Mouse (Mus musculus): ENCODE measurements around the gene Tspan5. TPM values are rescaled to one million over a fixed set of nuclear protein-coding genes. Genes with fewer than 3 reads are reported as not detected.

Gene Tspan5
- polyA plus RNA-seq, 1 experiment, result 52.0 TPM

DNA sequence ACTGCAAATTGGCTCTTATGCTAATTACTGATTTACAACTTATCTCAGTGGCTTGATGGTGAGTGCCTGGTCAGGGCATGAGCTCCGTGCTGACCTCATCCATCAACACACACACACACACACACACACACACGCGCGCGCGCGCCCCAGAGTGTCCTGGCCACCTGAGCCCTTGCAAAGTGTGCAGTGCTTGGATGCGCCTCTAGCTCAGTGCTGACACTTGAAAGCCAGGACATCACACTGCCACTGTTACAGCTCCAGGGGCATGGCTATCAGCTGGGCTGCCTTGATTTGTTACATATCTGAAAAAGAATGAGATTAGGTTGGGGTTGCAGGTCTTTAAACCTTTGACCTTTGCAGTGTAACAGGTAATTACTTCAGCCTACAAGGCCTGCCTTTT is 109.9 kb downstream of the Tspan5 start:
- no peak overlapping the region for H3K4me3 ChIP-seq (ENCODE audit: insufficient read depth, low read length)
- H3K27ac ChIP-seq (ENCODE audit: insufficient read depth, low read length), result no peak overlapping the region
- peaks cover 22% of the 10 kb centered on the region for H3K4me1 ChIP-seq (ENCODE audit: control insufficient read depth, insufficient read depth, low read length)
- TF ChIP-seq POLR2A (IDR thresholded peaks at IDR 0.05; ENCODE audit: low read depth, low read length), result no peak
- TF ChIP-seq CTCF (IDR thresholded peaks at IDR 0.05; ENCODE audit: borderline replicate concordance, insufficient read depth, low read length), result no peak

DNA sequence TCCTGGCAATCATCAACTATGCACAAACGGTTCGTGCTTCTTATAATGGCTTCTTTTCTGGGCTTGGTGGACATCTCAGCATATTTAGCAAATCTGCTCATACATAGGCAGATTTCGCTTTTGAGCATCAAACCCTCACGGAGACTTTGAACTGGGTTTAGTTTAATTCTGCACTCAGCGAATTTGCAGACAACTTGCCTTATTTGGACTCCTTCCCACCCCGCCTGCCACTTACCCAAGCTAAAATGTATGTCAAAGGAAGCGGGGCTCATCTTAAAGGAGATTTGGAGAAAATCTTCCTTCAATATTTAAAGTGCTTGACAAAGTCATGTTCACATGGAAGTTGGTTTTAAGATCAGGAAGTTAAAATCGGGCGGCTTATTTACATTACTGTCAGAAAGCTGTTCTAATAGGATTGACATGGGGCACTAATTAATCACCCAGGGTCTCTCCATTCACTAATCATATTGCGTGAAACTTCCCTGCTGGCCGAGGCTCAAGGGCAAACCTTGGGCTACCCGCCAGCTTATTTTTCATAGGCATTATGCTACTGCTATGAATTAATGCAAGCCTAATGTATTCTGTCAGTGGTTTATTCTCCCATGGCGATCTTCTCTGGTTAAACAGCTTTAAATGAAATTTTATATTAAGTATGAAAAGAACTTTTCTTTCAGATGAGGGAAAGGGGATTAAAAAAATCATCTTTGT is 111.1 kb downstream of the Tspan5 start:
- TF ChIP-seq CTCF (IDR thresholded peaks at IDR 0.05; ENCODE audit: borderline replicate concordance, insufficient read depth, low read length) (no peak), POLR2A (IDR thresholded peaks at IDR 0.05; ENCODE audit: low read depth, low read length) (no peak)
- H3K4me1 ChIP-seq (ENCODE audit: control insufficient read depth, insufficient read depth, low read length), result peaks cover 20% of the 10 kb centered on the region
- H3K4me3 ChIP-seq (ENCODE audit: insufficient read depth, low read length), result no peak overlapping the region

DNA sequence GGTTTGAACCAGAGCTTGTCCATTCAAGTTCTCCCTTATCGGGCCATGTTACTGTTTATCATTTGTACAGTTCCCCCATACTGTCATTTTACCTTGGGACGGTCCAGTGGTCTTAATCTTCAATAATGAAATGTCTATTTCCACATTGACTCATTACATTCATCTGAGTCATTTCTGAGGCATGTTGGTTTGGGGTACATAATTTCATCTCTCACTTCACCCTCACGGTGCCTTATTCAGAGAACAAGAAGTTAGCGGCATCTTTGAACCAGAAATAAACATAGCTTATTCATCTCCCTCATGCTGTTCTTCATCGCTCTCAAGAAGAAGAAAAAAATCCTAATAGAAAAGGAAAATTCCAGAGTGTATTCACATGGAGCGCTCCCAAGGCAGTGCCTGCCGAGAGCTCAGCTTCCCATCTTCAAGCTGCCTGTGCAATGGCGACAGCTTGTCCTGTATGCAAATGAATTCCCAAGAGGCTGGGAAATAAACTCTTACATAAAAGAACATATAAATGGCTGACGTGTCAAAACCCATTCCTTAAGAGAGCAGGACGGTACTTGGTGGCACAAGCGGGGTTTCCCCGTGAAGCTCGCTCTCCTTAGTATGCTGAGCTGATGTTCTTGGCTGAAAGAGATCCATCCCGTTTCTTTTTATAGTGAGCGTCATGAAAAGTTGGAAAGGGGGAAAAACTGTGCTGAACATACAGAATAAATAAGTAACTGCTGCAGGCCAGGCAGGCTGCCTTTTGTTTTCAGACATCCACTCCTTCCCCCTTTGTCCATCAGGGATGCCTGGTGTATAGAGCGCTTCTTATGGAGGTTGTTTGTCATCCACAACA is 112.2 kb downstream of the Tspan5 start:
- Histone ChIP-seq H3K27ac (ENCODE audit: insufficient read depth, low read length) (peak overlapping the region; percentile 36), H3K4me1 (ENCODE audit: control insufficient read depth, insufficient read depth, low read length) (peaks cover 18% of the 10 kb centered on the region), H3K4me3 (ENCODE audit: insufficient read depth, low read length) (no peak overlapping the region)
- TF ChIP-seq POLR2A (IDR thresholded peaks at IDR 0.05; ENCODE audit: low read depth, low read length) (no peak), CTCF (IDR thresholded peaks at IDR 0.05; ENCODE audit: borderline replicate concordance, insufficient read depth, low read length) (no peak)

More for the DNA sequence above, 111.1 kb downstream of the Tspan5 start:
- peak overlapping the region; percentile 55 for H3K27ac ChIP-seq (ENCODE audit: insufficient read depth, low read length)

DNA sequence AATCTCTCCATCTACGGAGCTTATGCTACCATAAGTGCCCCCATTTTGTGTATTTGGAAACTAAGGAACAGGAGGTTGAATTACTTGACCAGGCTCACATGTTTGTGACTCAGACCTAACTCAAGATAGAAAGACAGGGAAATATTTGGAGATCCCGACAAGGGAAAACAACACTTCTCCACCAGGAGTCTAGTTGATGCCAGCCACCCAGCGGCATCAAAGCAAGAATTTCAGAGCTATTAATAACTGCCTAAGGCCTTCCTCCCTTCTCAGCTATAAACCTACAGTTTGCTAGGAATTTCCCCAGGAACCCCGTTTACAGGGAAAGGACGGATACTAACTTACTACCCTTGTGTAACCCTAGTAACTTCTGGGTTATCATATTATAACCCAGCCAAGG is 113.4 kb downstream of the Tspan5 start:
- no peak overlapping the region for H3K27ac ChIP-seq (ENCODE audit: insufficient read depth, low read length)
- H3K4me3 ChIP-seq (ENCODE audit: insufficient read depth, low read length), result no peak overlapping the region
- peaks cover 18% of the 10 kb centered on the region for H3K4me1 ChIP-seq (ENCODE audit: control insufficient read depth, insufficient read depth, low read length)
- TF ChIP-seq CTCF (IDR thresholded peaks at IDR 0.05; ENCODE audit: borderline replicate concordance, insufficient read depth, low read length) (no peak), POLR2A (IDR thresholded peaks at IDR 0.05; ENCODE audit: low read depth, low read length) (no peak)

DNA sequence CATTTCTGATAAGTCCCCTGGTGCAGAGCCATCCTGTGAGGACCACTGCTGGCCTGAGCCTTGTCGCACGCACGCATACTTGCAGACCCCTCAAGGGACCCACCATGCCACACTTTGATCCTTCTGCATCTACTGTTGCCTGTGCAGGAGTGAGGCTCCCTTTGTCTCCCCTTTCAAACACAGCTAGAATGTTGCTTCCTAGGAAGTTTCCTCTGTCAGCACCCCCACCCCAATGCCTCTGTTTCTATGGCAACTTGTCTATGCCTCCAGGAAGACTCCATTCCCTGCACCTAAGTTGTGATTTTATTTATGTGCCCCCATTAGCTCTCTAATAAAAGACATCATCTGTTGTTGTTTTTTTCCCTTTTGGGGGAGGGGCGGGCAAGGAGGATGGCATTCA is 115.0 kb downstream of the Tspan5 start:
- H3K4me3 ChIP-seq (ENCODE audit: insufficient read depth, low read length), result no peak overlapping the region
- peaks cover 16% of the 10 kb centered on the region for H3K4me1 ChIP-seq (ENCODE audit: control insufficient read depth, insufficient read depth, low read length)
- H3K27ac ChIP-seq (ENCODE audit: insufficient read depth, low read length), result no peak overlapping the region
- TF ChIP-seq POLR2A (IDR thresholded peaks at IDR 0.05; ENCODE audit: low read depth, low read length) (no peak), CTCF (IDR thresholded peaks at IDR 0.05; ENCODE audit: borderline replicate concordance, insufficient read depth, low read length) (no peak)

DNA sequence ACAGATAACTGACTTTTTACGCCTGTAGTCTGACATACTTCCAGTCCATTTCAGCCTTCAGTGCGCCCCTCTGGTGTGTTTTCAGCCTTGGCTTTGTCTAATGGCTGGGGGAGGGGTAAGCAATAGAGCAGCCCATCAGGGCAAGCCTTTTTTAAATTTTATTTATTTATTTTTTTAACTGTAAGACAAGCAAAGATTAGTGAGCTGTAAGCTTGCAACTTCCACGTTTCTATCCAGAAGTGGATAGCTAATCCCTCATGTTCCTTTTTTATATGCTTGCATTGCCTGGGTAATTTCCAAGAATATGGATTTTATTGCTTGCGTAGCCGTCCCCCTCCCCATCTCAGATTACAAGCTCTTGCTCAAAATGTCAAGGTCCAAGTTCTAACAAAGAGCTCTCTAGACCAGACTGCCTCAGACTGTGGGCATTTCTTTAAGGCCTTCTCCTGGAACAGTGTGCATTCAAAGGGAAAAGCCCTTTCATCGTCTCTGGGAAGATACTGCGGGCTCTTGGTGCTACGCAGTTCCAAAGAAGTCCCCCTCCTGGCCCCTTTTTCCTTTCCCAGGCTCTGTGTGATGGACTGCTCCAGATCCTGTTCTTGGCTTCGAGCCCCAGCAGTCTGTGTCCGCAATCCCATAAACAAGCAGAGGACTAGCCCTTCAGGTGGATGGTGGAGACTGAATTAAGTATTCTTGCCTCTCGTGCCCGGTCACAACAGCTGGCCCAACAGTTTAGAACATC is 116.0 kb downstream of the Tspan5 start:
- Histone ChIP-seq H3K4me1 (ENCODE audit: control insufficient read depth, insufficient read depth, low read length) (peaks cover 14% of the 10 kb centered on the region), H3K4me3 (ENCODE audit: insufficient read depth, low read length) (no peak overlapping the region), H3K27ac (ENCODE audit: insufficient read depth, low read length) (peak overlapping the region; percentile 49)
- TF ChIP-seq POLR2A (IDR thresholded peaks at IDR 0.05; ENCODE audit: low read depth, low read length) (no peak), CTCF (IDR thresholded peaks at IDR 0.05; ENCODE audit: borderline replicate concordance, insufficient read depth, low read length) (no peak)

DNA sequence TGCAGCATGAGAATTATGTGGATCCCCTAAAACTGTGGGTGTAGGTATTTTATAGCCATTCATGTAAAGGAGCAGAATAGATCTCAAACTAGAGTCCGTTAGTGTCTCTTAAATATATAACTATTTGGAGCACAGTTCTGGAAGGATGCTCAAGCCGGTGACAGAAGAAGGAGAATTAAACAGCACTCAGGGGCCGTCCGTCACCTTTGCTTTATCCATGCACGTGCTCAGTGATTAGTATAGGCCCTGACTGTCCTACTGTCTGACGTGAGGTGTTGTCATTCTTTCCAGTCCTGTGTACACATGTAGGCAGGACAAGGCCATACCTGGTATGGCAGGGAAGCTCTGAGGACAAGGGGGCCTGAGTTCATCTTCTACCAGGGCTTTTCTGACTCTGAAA is 116.7 kb downstream of the Tspan5 start:
- Histone ChIP-seq H3K4me3 (ENCODE audit: insufficient read depth, low read length) (no peak overlapping the region), H3K27ac (ENCODE audit: insufficient read depth, low read length) (peak overlapping the region; percentile 39; the same call in 1 of the 2 replicates), H3K4me1 (ENCODE audit: control insufficient read depth, insufficient read depth, low read length) (peaks cover 13% of the 10 kb centered on the region)
- TF ChIP-seq POLR2A (IDR thresholded peaks at IDR 0.05; ENCODE audit: low read depth, low read length) (no peak), CTCF (IDR thresholded peaks at IDR 0.05; ENCODE audit: borderline replicate concordance, insufficient read depth, low read length) (no peak)

DNA sequence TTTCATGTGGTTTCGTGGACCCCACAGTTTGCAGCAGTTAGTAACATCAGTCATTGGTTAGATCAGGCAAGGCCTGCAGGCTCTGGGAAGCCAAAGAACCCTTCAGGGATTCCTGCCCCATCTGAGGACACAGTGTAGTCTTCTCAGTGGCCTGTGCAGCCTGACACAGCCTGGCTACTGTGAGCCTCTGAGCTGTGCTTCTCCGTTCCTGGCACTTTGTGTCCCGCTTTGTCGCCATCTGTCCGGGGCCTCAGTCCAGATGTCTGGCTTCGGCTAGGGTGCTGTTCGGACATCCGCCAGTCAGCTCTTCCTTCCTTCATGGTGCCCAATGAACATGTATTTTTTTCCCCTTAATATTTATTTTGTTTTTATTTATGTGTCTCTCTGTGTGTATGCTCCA is 117.2 kb downstream of the Tspan5 start:
- H3K4me3 ChIP-seq (ENCODE audit: insufficient read depth, low read length), result no peak overlapping the region
- H3K4me1 ChIP-seq (ENCODE audit: control insufficient read depth, insufficient read depth, low read length), result peaks cover 10% of the 10 kb centered on the region
- no peak overlapping the region for H3K27ac ChIP-seq (ENCODE audit: insufficient read depth, low read length)
- TF ChIP-seq CTCF (IDR thresholded peaks at IDR 0.05; ENCODE audit: borderline replicate concordance, insufficient read depth, low read length) (no peak), POLR2A (IDR thresholded peaks at IDR 0.05; ENCODE audit: low read depth, low read length) (no peak)

DNA sequence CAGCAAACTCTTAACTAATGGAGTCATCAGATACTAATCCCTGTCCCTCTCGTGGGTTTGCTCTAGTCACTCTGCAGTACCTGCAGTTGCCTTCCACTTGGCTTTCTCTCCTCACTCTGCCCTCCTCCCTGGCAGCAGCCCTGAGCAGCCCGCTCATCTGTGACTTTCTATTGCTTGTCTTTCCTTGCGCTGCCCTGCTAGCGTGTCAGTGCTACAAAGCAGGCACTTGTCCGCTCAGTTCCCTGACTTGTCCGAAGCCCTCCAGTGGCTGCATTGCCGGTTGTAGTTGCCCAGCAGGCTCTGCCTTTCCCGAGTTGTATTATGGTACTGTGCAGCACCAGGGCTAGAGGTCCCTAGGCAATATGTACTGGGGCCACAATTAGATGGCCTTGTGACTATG is 117.7 kb downstream of the Tspan5 start:
- Histone ChIP-seq H3K27ac (ENCODE audit: insufficient read depth, low read length) (no peak overlapping the region), H3K4me3 (ENCODE audit: insufficient read depth, low read length) (no peak overlapping the region), H3K4me1 (ENCODE audit: control insufficient read depth, insufficient read depth, low read length) (peaks cover 5% of the 10 kb centered on the region)
- no peak for TF ChIP-seq POLR2A (IDR thresholded peaks at IDR 0.05; ENCODE audit: low read depth, low read length)
- TF ChIP-seq CTCF (IDR thresholded peaks at IDR 0.05; ENCODE audit: borderline replicate concordance, insufficient read depth, low read length), result no peak
